Mouse (Mus musculus) hindbrain, embryonic 15.5 days (tissue): ENCODE data around the gene Apbb1ip. TPM values are rescaled to one million over a fixed set of nuclear protein-coding genes. Genes with fewer than 3 reads are reported as not detected.

ENCODE experiments used
- ATAC-seq: fragments of 200-750 bp; cut with Nextera tagmentation; 2 replicates; pipeline ENCODE4 v1.8.0; 2017; ENCODE audit warnings: low read depth, moderate number of reproducible peaks, moderate TSS enrichment; ENCODE audit not compliant: low FRiP score
- H3K27ac ChIP-seq: fragments of 300-500 bp; sonication (generic); replicated peaks from 2 replicates; pipeline ENCODE4 v1.5.1; 2015; ENCODE audit warnings: mild to moderate bottlenecking, inconsistent platforms
- H3K27me3 ChIP-seq: fragments of 300-500 bp; sonication (generic); 2 replicates; pipeline ENCODE4 v1.6.1; 2015; ENCODE audit warnings: control low read depth, inconsistent platforms
- H3K36me3 ChIP-seq: fragments of 300-500 bp; sonication (generic); 2 replicates; pipeline ENCODE4 v1.6.1; 2015; ENCODE audit warnings: control low read depth, inconsistent platforms
- H3K4me1 ChIP-seq: fragments of 300-500 bp; sonication (generic); replicated peaks from 2 replicates; pipeline ENCODE4 v1.6.1; 2015; ENCODE audit warnings: control low read depth, inconsistent platforms
- H3K4me2 ChIP-seq: fragments of 300-500 bp; sonication (generic); 2 replicates; pipeline ENCODE4 v1.6.1; 2015; ENCODE audit warnings: moderate library complexity, mild to moderate bottlenecking, inconsistent platforms
- H3K4me3 ChIP-seq: fragments of 300-500 bp; sonication (generic); 2 replicates; pipeline ENCODE4 v1.5.1; 2015; ENCODE audit warnings: mild to moderate bottlenecking, inconsistent platforms
- H3K9ac ChIP-seq: fragments of 300-500 bp; sonication (generic); 2 replicates; pipeline ENCODE4 v1.6.1; 2015; ENCODE audit warnings: inconsistent platforms
- H3K9me3 ChIP-seq: fragments of 300-500 bp; sonication (generic); 2 replicates; pipeline ENCODE4 v1.6.1; 2016; ENCODE audit warnings: control low read depth, inconsistent platforms
- WGBS: fragments of 180-500 bp; shearing (Covaris S2); methylation state at CpG from one replicate; pipeline ENCODE4 v1.1.7; 2015; 5-methylcytosine and 5-hydroxymethylcytosine counted together
- polyA plus RNA-seq: library from polyadenylated mRNA; unstranded; fragments of >200 nt; fragmentation: Nextera tagmentation; extraction: Ambion mirVana; gene quantifications from 2 replicates; pipeline ENCODE4 v1.2.1, GENCODE M21; 2015

The Apbb1ip gene
- polyA plus RNA-seq, 1 experiment from 2014 or later: 1.1 TPM

DNA sequence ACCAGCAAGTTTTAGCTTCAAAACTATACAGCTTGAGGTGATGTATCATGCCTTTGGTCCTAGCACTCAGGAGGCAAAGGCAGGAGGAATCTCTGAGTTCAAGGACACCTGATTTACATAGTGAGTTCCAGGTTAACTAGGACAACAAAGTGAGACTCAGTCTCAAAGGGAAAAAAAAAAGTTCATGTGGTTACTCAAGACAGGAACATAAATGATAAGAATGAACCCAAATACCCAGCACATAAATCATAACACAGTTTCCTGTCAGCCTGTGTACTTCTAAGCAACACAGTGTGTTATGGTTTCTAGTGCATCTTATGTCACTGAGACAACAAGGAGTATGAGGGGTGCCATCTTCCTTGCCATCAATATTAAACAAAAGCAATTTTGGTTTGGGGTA, 22.6 kb downstream of the Apbb1ip start:
- Histone ChIP-seq H3K27me3 (no peaks in the 10 kb centered on the region), H3K9me3 (no peaks in the 10 kb centered on the region), H3K27ac (no peak overlapping the region), H3K9ac (no peak overlapping the region), H3K4me1 (no peaks in the 10 kb centered on the region), H3K4me3 (no peak overlapping the region), H3K36me3 (no peaks in the 10 kb centered on the region), H3K4me2 (no peak overlapping the region)
- no peak for ATAC-seq

DNA sequence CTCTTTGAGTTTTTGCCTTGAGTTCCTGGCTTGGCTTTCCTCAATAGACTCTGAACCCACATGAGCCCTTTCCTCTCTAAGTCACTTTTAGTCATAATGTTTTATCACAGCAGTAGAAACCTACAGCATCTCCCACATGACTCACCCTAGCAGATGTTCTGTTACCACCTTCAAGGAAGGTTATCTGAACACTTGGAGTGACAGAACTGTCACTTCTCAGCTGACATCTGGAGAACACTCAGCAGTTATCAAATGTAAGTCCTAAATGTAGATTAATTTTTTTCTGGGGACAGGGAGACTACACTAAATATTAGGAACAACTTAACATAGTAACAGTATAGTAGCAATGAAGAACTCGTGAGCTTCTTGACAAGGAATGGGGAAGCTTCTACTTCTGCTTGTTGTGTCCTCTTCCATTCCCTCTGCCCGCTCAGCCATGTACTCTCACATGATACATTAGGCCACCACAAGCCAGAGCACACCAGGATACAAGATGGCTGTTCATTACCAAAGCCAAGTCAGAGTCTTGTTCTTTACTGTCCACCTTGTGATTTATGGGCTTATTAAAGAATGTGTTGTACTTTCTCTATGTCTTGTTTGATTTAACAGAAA, 25.6 kb downstream of the Apbb1ip start:
- Histone ChIP-seq H3K36me3 (no peaks in the 10 kb centered on the region), H3K4me2 (no peak overlapping the region), H3K27me3 (no peaks in the 10 kb centered on the region), H3K4me3 (no peak overlapping the region), H3K9me3 (no peaks in the 10 kb centered on the region), H3K9ac (no peak overlapping the region), H3K4me1 (no peaks in the 10 kb centered on the region), H3K27ac (no peak overlapping the region)
- 90% methylated on average over 2 of the region's 2 CpGs for WGBS
- no peak for ATAC-seq

DNA sequence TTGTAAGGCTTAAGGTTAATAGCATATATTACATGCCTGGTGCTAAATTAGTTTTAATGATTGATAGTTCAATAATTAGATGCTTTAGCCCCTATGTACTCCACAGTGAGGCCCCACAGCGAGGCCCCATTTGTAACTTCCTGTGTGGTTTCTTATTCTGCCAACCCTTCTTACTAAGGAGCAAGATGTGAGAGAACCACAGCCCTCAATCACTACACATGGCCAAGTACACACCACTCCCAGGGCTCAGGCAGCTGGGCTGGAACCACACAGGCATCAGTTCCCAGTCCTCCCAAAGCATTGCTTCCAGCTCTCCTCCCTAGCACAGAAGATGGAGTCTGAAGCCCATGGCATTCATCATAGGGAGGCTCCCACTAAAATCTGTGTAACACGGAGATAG, 31.7 kb downstream of the Apbb1ip start:
- Histone ChIP-seq H3K9me3 (no peaks in the 10 kb centered on the region), H3K4me3 (no peak overlapping the region), H3K4me1 (no peaks in the 10 kb centered on the region), H3K36me3 (no peaks in the 10 kb centered on the region), H3K27me3 (no peaks in the 10 kb centered on the region), H3K9ac (no peak overlapping the region), H3K27ac (no peak overlapping the region), H3K4me2 (no peak overlapping the region)
- no peak for ATAC-seq
- 89% methylated on average over 2 of the region's 2 CpGs for WGBS

DNA sequence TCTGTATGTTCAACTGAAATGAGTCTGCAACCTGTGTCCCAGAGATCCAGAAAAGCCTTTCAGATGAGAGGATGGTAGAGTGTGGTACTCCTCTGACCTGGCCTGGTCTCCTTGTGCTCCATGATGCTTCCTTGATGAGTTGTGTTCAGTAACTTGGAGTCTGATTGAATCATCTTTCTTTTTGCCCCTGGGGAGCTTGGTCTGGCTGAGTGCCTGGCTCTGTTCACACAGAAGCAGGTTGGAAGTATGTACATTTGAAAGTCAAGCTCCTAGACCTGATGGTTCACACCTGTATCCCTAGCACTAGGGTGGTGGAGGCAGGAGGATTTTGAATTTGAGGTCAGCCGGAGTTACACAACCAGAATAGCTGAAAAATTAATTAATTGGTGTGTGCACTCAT, 32.7 kb downstream of the Apbb1ip start:
- Histone ChIP-seq H3K4me2 (no peak overlapping the region), H3K9ac (no peak overlapping the region), H3K4me1 (no peaks in the 10 kb centered on the region), H3K27ac (no peak overlapping the region), H3K27me3 (no peaks in the 10 kb centered on the region), H3K36me3 (no peaks in the 10 kb centered on the region), H3K9me3 (no peaks in the 10 kb centered on the region), H3K4me3 (no peak overlapping the region)
- no peak for ATAC-seq
- WGBS: 91% methylated on average over 1 of the region's 1 CpGs

DNA sequence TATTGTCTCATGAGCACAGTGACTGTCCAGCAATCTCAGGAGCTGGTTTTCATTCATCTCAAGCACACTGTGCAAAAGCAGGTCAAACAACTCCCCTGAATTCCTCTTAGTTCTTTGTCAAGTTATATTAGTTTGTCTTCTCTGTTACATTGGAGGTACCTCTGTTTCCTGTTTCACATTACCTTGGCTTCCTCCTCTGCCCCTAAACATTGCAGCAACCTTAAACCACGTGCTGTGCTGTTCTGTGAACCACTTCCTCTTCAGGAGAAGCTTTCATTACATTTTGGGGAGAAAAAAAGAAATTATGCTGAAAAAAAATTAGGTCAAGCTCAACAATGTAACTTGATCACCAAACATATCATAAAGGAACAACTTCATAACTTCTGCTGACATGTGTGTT, 33.4 kb downstream of the Apbb1ip start:
- H3K27me3 ChIP-seq: no peaks in the 10 kb centered on the region
- no peaks in the 10 kb centered on the region for H3K4me1 ChIP-seq
- H3K27ac ChIP-seq: no peak overlapping the region
- no peaks in the 10 kb centered on the region for H3K36me3 ChIP-seq
- H3K4me3 ChIP-seq: no peak overlapping the region
- no peak for ATAC-seq
- H3K4me2 ChIP-seq: no peak overlapping the region
- WGBS: 67% methylated on average over 1 of the region's 1 CpGs
- H3K9me3 ChIP-seq: no peaks in the 10 kb centered on the region
- no peak overlapping the region for H3K9ac ChIP-seq

DNA sequence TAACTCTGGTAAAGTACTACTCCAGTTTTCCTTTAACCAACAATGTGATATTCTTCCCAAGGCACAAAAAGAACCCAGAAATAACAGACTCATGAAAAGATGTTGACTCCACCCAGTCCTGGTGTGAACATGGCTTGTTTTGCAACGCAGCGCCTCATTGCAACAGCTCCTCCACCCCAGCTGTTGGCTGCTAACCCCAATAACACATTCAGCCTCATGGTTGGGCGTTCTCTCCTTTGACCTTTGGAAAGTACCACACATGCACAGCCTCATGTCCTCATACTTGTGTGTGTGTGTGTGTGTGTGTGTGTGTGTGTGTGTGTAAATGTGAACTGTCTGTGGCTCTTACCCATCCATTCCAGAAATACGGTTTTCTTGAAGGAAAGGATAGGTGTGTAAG, 37.0 kb downstream of the Apbb1ip start:
- no peak overlapping the region for H3K4me2 ChIP-seq
- no peak overlapping the region for H3K9ac ChIP-seq
- no peaks in the 10 kb centered on the region for H3K4me1 ChIP-seq
- no peak overlapping the region for H3K4me3 ChIP-seq
- no peak overlapping the region for H3K27ac ChIP-seq
- H3K36me3 ChIP-seq: no peaks in the 10 kb centered on the region
- no peaks in the 10 kb centered on the region for H3K27me3 ChIP-seq
- WGBS: 94% methylated on average over 4 of the region's 4 CpGs
- H3K9me3 ChIP-seq: no peaks in the 10 kb centered on the region
- no peak for ATAC-seq

DNA sequence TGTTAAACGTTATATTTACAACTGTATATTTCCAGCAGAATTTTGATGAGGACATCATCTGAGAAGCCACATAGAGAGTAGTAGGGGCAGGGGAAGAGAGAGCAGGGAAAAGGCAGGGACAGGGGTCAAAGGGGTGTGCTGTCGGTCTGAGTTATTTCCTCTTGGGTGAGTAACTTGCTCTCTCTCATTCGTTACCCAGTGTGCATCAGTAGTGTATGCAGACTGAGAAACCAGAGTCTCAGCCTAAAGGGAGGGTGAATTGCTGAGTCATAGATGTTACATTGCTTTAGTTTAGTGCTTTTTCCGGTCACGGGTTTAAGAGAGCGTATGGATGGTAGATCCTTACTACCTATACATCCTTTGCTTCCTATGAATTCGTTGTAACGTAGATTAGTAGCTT, 37.6 kb downstream of the Apbb1ip start:
- Histone ChIP-seq H3K9me3 (no peaks in the 10 kb centered on the region), H3K27ac (no peak overlapping the region), H3K9ac (no peak overlapping the region), H3K27me3 (no peaks in the 10 kb centered on the region), H3K4me3 (no peak overlapping the region), H3K4me2 (no peak overlapping the region), H3K36me3 (no peaks in the 10 kb centered on the region), H3K4me1 (no peaks in the 10 kb centered on the region)
- 85% methylated on average over 8 of the region's 8 CpGs for WGBS
- ATAC-seq: no peak

DNA sequence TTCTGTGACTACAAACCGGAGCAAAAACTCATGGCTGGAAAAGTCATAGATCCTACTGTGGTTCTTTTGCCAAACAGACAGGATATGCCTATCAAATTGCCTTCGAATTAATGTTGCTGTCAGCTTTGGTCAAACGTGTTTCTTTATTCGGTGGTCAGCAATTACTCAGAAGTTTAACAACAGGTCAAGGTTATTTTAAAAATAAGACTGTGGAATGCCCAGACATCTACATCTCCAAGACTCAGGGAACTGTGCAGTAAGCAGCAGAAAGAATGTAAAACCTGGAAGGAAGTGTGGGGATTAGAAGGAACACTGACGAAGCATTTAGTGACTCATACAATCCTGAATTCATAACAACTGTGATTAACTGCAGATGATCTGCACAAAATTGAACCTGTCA, 40.0 kb downstream of the Apbb1ip start:
- Histone ChIP-seq H3K27me3 (no peaks in the 10 kb centered on the region), H3K27ac (no peak overlapping the region), H3K4me1 (no peaks in the 10 kb centered on the region), H3K36me3 (no peaks in the 10 kb centered on the region), H3K4me3 (no peak overlapping the region), H3K9ac (no peak overlapping the region), H3K9me3 (no peaks in the 10 kb centered on the region), H3K4me2 (no peak overlapping the region)
- ATAC-seq: no peak
- WGBS: 78% methylated on average over 5 of the region's 5 CpGs

DNA sequence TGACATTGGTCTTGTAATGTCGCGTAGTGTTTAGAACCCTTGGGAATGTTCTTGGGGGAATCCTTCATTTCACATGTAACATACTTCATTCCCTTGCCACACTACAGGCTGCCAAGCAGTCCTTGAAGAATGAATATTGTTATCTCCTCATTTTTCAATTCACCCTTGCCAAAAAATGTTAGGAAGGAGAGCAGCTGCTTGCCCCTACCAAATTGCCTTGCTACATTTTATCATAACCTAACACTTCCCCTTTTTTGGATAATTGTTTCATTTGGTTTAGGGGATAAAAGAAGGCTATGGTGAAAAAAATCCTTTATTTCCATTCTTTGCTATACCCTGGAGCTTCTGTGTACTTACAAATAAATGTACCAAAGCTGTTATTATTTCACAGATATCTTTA, 41.8 kb downstream of the Apbb1ip start:
- ATAC-seq: no peak
- no peaks in the 10 kb centered on the region for H3K36me3 ChIP-seq
- H3K27ac ChIP-seq: no peak overlapping the region
- no peak overlapping the region for H3K4me2 ChIP-seq
- H3K9me3 ChIP-seq: no peaks in the 10 kb centered on the region
- no peak overlapping the region for H3K4me3 ChIP-seq
- no peak overlapping the region for H3K9ac ChIP-seq
- 92% methylated on average over 2 of the region's 2 CpGs for whole genome bisulfite sequencing
- no peaks in the 10 kb centered on the region for H3K27me3 ChIP-seq
- no peaks in the 10 kb centered on the region for H3K4me1 ChIP-seq

DNA sequence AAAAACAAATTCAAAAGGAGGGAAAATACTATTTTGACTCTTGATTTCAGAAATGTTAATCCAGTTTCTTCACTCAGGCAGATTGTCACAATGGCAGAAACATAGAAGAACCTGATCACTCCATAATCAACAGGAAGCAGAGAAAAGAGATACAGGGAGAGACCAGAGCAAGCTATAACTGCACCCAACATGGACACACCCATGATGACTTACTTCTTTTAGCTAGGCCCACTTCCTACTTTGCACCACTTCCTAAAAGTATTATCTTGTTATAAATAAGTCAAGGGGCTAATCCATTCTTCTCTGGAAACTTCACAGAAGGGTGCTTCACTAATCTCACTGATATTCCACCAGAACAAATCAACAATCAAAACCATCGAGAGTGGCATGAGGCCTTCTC, 42.3 kb downstream of the Apbb1ip start:
- Histone ChIP-seq H3K27ac (no peak overlapping the region), H3K4me1 (no peaks in the 10 kb centered on the region), H3K27me3 (no peaks in the 10 kb centered on the region), H3K9me3 (no peaks in the 10 kb centered on the region), H3K36me3 (no peaks in the 10 kb centered on the region), H3K9ac (no peak overlapping the region), H3K4me2 (no peak overlapping the region), H3K4me3 (no peak overlapping the region)
- ATAC-seq: no peak
- 63% methylated on average over 1 of the region's 1 CpGs for WGBS

DNA sequence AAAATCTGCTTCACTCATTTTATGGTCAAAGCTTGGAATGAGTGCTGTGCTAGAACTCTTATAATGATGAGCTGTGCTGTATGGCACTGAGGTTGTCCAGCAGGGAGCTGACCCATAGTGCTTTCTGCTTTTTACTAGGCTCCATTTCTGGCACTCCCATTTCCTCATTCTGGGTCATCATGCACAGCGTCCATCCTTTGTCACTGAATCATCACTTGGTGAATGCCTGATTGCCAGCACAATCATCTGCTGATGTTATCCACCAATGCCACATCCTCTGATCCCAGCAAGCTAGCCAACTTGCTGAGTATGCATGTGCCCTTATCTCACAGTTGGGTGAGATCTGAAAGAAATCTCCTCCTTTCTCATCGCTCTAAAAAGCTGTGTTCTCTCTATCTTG, 48.4 kb downstream of the Apbb1ip start:
- 77% methylated on average over 2 of the region's 2 CpGs for WGBS
- Histone ChIP-seq H3K4me3 (no peak overlapping the region), H3K4me1 (no peaks in the 10 kb centered on the region), H3K27me3 (no peaks in the 10 kb centered on the region), H3K4me2 (no peak overlapping the region), H3K9me3 (no peaks in the 10 kb centered on the region), H3K36me3 (no peaks in the 10 kb centered on the region), H3K27ac (no peak overlapping the region), H3K9ac (no peak overlapping the region)
- ATAC-seq: no peak

DNA sequence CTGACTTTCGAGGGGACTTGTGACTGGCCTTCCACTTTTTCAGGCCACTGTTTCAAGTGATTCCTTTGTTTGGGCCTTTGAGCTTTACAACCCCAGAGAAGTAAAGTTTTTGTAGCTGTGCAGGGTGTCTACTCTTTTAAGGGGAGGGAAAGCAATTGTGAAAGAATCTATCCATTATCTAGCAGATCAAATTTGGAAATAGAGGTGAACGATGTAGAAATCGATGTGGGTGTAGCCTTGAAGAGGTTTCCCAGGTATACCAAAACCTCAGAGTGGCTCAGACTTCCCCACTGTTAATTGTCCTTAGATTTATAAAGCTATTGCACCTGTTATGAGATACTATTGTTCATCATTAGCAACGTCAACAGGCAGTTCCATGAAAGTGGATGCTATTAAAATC, 71.6 kb downstream of the Apbb1ip start:
- 92% methylated on average over 4 of the region's 4 CpGs for WGBS
- Histone ChIP-seq H3K36me3 (no peaks in the 10 kb centered on the region), H3K4me3 (no peak overlapping the region), H3K27me3 (no peaks in the 10 kb centered on the region), H3K9ac (no peak overlapping the region), H3K9me3 (no peaks in the 10 kb centered on the region), H3K4me1 (no peaks in the 10 kb centered on the region), H3K4me2 (no peak overlapping the region), H3K27ac (no peak overlapping the region)
- ATAC-seq: no peak

DNA sequence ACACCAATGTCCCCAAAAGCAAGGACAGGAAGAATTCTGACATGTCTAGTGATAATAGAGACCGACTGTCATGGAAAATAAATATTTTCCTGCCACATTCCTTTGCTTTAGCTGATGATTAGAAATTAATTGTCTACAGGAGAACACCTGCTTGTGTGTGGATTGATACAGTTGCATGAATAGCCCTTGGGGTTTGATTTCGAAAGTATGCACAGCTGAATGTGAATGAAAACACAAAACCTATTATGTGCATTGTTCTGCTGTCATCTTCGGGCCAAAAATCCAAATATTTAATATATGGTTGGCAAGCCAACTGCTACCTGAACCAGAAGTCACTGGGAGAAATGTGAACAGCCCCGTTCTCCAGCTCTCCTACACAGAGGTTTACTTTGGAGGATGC, 78.0 kb downstream of the Apbb1ip start:
- Histone ChIP-seq H3K9ac (no peak overlapping the region), H3K4me2 (no peak overlapping the region)
- no peak for ATAC-seq

More for the DNA sequence above, 78.0 kb downstream of the Apbb1ip start:
- no peaks in the 10 kb centered on the region for H3K4me1 ChIP-seq
- no peaks in the 10 kb centered on the region for H3K27me3 ChIP-seq
- H3K4me3 ChIP-seq: no peak overlapping the region
- WGBS: 74% methylated on average over 4 of the region's 4 CpGs
- no peaks in the 10 kb centered on the region for H3K36me3 ChIP-seq
- H3K9me3 ChIP-seq: no peaks in the 10 kb centered on the region
- no peak overlapping the region for H3K27ac ChIP-seq
